28 mouse cellular contexts compared by ENCODE assay signal in the genomic region with DNA sequence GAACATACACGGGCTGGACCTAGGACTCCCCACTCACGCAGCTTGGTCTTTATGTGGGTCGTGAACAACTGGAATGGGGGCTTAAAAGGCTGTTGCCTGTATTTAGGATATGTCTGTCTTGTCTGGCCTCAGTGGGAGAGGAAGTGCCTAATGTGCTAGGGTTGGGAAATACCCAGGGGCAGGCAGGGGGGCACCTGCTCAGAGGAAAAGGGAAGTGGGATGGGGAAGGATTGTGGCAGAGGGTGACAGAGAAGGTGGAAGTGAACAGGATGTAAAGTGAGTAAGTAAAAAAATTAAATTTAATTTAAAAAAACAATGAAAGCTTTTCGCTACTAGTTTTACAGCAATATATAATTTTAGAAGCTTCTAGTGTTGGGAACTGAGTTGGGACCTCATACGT. TPM values are rescaled to one million over a fixed set of nuclear protein-coding genes. Genes with fewer than 3 reads are reported as not detected.
DNase-seq lines count a peak whose midpoint lies in the region; ATAC-seq and TF ChIP-seq lines count a peak whose summit lies in the region.
"Had no signal": no experiment of that assay in that cellular context is flagged by ENCODE, and none has a peak within 500 bp of the region (broad histone marks: within the 10 kb centered on the region; RNA-seq: fewer than 3 reads in every experiment).

No protein-coding gene starts in this region.

- no peak overlapping the region for H3K4me3 ChIP-seq in lung, postnatal 0 days (ENCODE audit: low read depth, low read length)
- H3K4me3 ChIP-seq in lung, adult 2 months (replicated peaks; ENCODE audit: extremely low read depth, low read depth, low read length) = no peak overlapping the region
- H3K4me3 ChIP-seq in bone marrow macrophage, adult 2 months (ENCODE audit: insufficient read depth, low read length) = no peak overlapping the region
- H3K4me3 ChIP-seq: heart, embryonic 12.5 days; hindbrain, embryonic 12.5 days; kidney, embryonic 15.5 days; left cerebral cortex, adult 2 months; limb, embryonic 10.5 days; megakaryocyte, embryonic 14.5 days; midbrain, embryonic 13.5 days; myocyte; neural tube, embryonic 13.5 days had no signal

- TF ChIP-seq POLR2A in lung, adult 2 months (IDR thresholded peaks at IDR 0.05; ENCODE audit: borderline replicate concordance, extremely low read depth, low read depth, low read length) = no peak
- TF ChIP-seq POLR2A in bone marrow macrophage, adult 2 months (IDR thresholded peaks at IDR 0.05; ENCODE audit: borderline replicate concordance, low read depth, low read length) = no peak

- no peaks in the 10 kb centered on the region for H3K36me3 ChIP-seq in lung, postnatal 0 days (ENCODE audit: insufficient read depth, low read length)
- H3K36me3 ChIP-seq: heart, embryonic 12.5 days; hindbrain, embryonic 12.5 days; kidney, embryonic 15.5 days; limb, embryonic 10.5 days; midbrain, embryonic 13.5 days; neural tube, embryonic 13.5 days had no signal

- WGBS in lung, postnatal 0 days = 80% methylated on average over 5 of the region's 5 CpGs
- 64% methylated on average over 5 of the region's 5 CpGs for WGBS in lung, adult 2 months

- TF ChIP-seq CTCF in lung, postnatal 0 days (IDR thresholded peaks at IDR 0.05) = no peak
- no peak for TF ChIP-seq CTCF in lung, adult 2 months (IDR thresholded peaks at IDR 0.05; ENCODE audit: insufficient read depth, low read length)
- no peak for TF ChIP-seq CTCF in bone marrow macrophage, adult 2 months (IDR thresholded peaks at IDR 0.05; ENCODE audit: low read depth, low read length)

- no peak overlapping the region for H3K27ac ChIP-seq in lung, postnatal 0 days (ENCODE audit: low read length)
- peak overlapping the region; percentile 38 for H3K27ac ChIP-seq in bone marrow macrophage, adult 2 months (ENCODE audit: insufficient read depth, low read depth, low read length)
- H3K27ac ChIP-seq: hindbrain, embryonic 12.5 days; kidney, embryonic 15.5 days; left cerebral cortex, adult 2 months; limb, embryonic 10.5 days; midbrain, embryonic 13.5 days; neural tube, embryonic 13.5 days had no signal

- H3K27me3 ChIP-seq in lung, postnatal 0 days (replicated peaks; ENCODE audit: insufficient read depth, low read length) = no peaks in the 10 kb centered on the region
- H3K27me3 ChIP-seq: heart, embryonic 12.5 days; hindbrain, embryonic 12.5 days; kidney, embryonic 15.5 days; megakaryocyte, embryonic 14.5 days; midbrain, embryonic 13.5 days; neural tube, embryonic 13.5 days had no signal

- no peak overlapping the region for H3K4me2 ChIP-seq in lung, postnatal 0 days (replicated peaks; ENCODE audit: low read depth, low read length)
- H3K4me2 ChIP-seq: heart, embryonic 12.5 days; hindbrain, embryonic 12.5 days; kidney, embryonic 15.5 days; midbrain, embryonic 13.5 days; neural tube, embryonic 13.5 days had no signal

- H3K9me3 ChIP-seq in lung, postnatal 0 days (ENCODE audit: low read length) = no peaks in the 10 kb centered on the region
- H3K9me3 ChIP-seq: heart, embryonic 12.5 days; hindbrain, embryonic 12.5 days; kidney, embryonic 15.5 days; limb, embryonic 10.5 days; midbrain, embryonic 13.5 days; neural tube, embryonic 13.5 days had no signal

- H3K4me1 ChIP-seq in lung, postnatal 0 days (ENCODE audit: insufficient read depth, low read depth, low read length) = no peaks in the 10 kb centered on the region
- no peaks in the 10 kb centered on the region for H3K4me1 ChIP-seq in lung, adult 2 months (ENCODE audit: control insufficient read depth, insufficient read depth, low read length)
- peaks cover 42% of the 10 kb centered on the region for H3K4me1 ChIP-seq in bone marrow macrophage, adult 2 months (ENCODE audit: control insufficient read depth, insufficient read depth, low read length)
- H3K4me1 ChIP-seq: heart, embryonic 12.5 days; hindbrain, embryonic 12.5 days; limb, embryonic 10.5 days; midbrain, embryonic 13.5 days; neural tube, embryonic 13.5 days had no signal

- TF ChIP-seq EP300 in lung, postnatal 0 days (IDR thresholded peaks at IDR 0.05) = no peak

- no peak overlapping the region for H3K9ac ChIP-seq in lung, postnatal 0 days (replicated peaks; ENCODE audit: low read depth)
- H3K9ac ChIP-seq: heart, embryonic 12.5 days; hindbrain, embryonic 12.5 days; kidney, embryonic 15.5 days; midbrain, embryonic 13.5 days; neural tube, embryonic 13.5 days had no signal

- peak; percentile 16 for DNase-seq in lung, postnatal 0 days (ENCODE audit: low spot score)
- no peak for DNase-seq in lung, adult 2 months
- no peak for DNase-seq in kidney, postnatal 10 days
- DNase-seq in kidney, postnatal 25 days = no peak
- DNase-seq in cerebellum, adult 8-10 months = no peak
- DNase-seq: adrenal gland, adult 8-10 months; B cell, adult 2 months; cerebellum, adult 2 months; cerebellum, postnatal 36 days; gastrocnemius, postnatal 10 days; heart, adult 18-20 months; heart, postnatal 10 days; right cerebral cortex, adult 18-20 months had no signal

- ATAC-seq in lung, postnatal 0 days = no peak
- peak; percentile 96 for ATAC-seq in megakaryocyte, adult 5-6 weeks (ENCODE audit: poor library complexity, severe bottlenecking)
- ATAC-seq: activated CD4-positive, CD25-positive, alpha-beta regulatory T cell, adult 4 months; forebrain, embryonic 14.5 days; intestine, postnatal 0 days; midbrain, embryonic 13.5 days had no signal

RNA-seq across cellular contexts. Expression of gene Cry1, which starts 9.7 kb away (rescaled TPM):
- 28.8 and 29.4 TPM in 2 replicates for polyA plus RNA-seq in lung, postnatal 0 days (2015; fragmentation: Nextera tagmentation; extraction: Ambion mirVana)
- polyA plus RNA-seq in lung, adult 2 months (2012; rRNA removed) = 4.6 and 6.0 TPM in 2 replicates
- polyA plus RNA-seq in bone marrow macrophage, adult 2 months (2012; ENCODE audit: insufficient read depth, insufficient read length, missing spikeins) = 3.6 and 4.5 TPM in 2 replicates
- total RNA-seq in megakaryocyte, adult 5-6 weeks (2015) = 15.7 and 16.2 TPM in 2 replicates
- total RNA-seq in megakaryocyte, adult 5-6 weeks (2017) = 17.5 and 19.4 TPM in 2 replicates
- total RNA-seq: MEL had no signal
